Mouse (Mus musculus) brain, adult 2 months (tissue): ENCODE measurements around the gene Arhgef25.
A peak's percentile ranks its signal among the peaks of the same experiment; 100 is the strongest.
"Not testable (repeated sequence)": the region's sequence is repeated elsewhere in the genome, so short reads cannot be mapped to it uniquely, and the experiment has no call there.

Source experiments
- DNase-seq: peaks from one replicate; pipeline ENCODE4 v3.0.0; 2011; ENCODE audit warnings: low read depth, low spot score

Arhgef25 gene

GRCm38 (mm10) chr10:127204589-127204988 is 14.7 kb upstream of the Arhgef25 start:
- DNase-seq, result no peak

GRCm38 (mm10) chr10:127203106-127203505 is 13.2 kb upstream of the Arhgef25 start:
- DNase-seq, result no peak

GRCm38 (mm10) chr10:127200279-127200678 is 10.4 kb upstream of the Arhgef25 start:
- peak; percentile 46 for DNase-seq

GRCm38 (mm10) chr10:127199474-127199873 is 9.6 kb upstream of the Arhgef25 start:
- DNase-seq, result no peak

- no peak for DNase-seq
These were observed 9.2 kb upstream of the Arhgef25 start for GRCm38 (mm10) chr10:127199068-127199467.

- DNase-seq, result no peak
These were observed 8.6 kb upstream of the Arhgef25 start for GRCm38 (mm10) chr10:127198492-127198891.

- peak; percentile 74 for DNase-seq
These were observed 7.7 kb upstream of the Arhgef25 start for GRCm38 (mm10) chr10:127197505-127198110.

- DNase-seq, result no peak
These were observed 7.2 kb upstream of the Arhgef25 start for GRCm38 (mm10) chr10:127197104-127197503.

- peak; percentile 93 for DNase-seq
These were observed 6.5 kb upstream of the Arhgef25 start for GRCm38 (mm10) chr10:127196392-127196791.

- DNase-seq, result peak; percentile 79
These were observed 5.6 kb upstream of the Arhgef25 start, which contains the start of gene Dtx3 for GRCm38 (mm10) chr10:127195328-127196129. TSS of gene Dtx3 (minus strand) at chr10:127195728.

- peak; percentile 73 for DNase-seq
These were observed 4.8 kb upstream of the Arhgef25 start for GRCm38 (mm10) chr10:127194428-127195327.

- no peak for DNase-seq
These were observed 3.1 kb upstream of the Arhgef25 start for GRCm38 (mm10) chr10:127193011-127193410.

GRCm38 (mm10) chr10:127192057-127192328 is 2.1 kb upstream of the Arhgef25 start:
- not testable (repeated sequence) for DNase-seq

GRCm38 (mm10) chr10:127191191-127192056 is 1.5 kb upstream of the Arhgef25 start:
- no peak for DNase-seq

- DNase-seq, result no peak
These were observed 711 bp upstream of the Arhgef25 start for GRCm38 (mm10) chr10:127190398-127191190.

- DNase-seq, result peak; percentile 51
These were observed 700 bp downstream of the Arhgef25 start for GRCm38 (mm10) chr10:127189116-127189650.

- peak; percentile 85 for DNase-seq
These were observed 1.3 kb downstream of the Arhgef25 start for GRCm38 (mm10) chr10:127188465-127189115.

- no peak for DNase-seq
These were observed 1.8 kb downstream of the Arhgef25 start for GRCm38 (mm10) chr10:127188079-127188453.

- DNase-seq, result peak; percentile 94
These were observed 2.4 kb downstream of the Arhgef25 start for GRCm38 (mm10) chr10:127187371-127188078.
